Mouse (Mus musculus) E14TG2a.4 (cell line): Measurements from ENCODE around the gene Tmem95.

Source experiments
- CTCF ChIP-seq: conservative IDR thresholded peaks from 2 replicates; pipeline ENCODE4 v1.5.1; 2014; ENCODE audit warnings: low read length
- POU5F1 ChIP-seq: IDR thresholded peaks from 2 replicates; pipeline ENCODE4 v1.6.1; 2014; ENCODE audit warnings: low read length, borderline replicate concordance

GRCm38 (mm10) chr11:69828832-69829231, 49.0 kb downstream of the Tmem95 start:
- no peak for TF ChIP-seq CTCF
- TF ChIP-seq POU5F1 = no peak
